Mouse (Mus musculus) midbrain, embryonic 16.5 days (tissue): ENCODE results near the gene Hus1b. TPM values are rescaled to one million over a fixed set of nuclear protein-coding genes. Genes with fewer than 3 reads are reported as not detected.

Experiments
- ATAC-seq: fragments of 200-750 bp; cut with Nextera tagmentation; 2 replicates; pipeline ENCODE4 v1.8.0; 2017; ENCODE audit warnings: moderate TSS enrichment
- H3K27ac ChIP-seq: fragments of 300-500 bp; sonication (generic); 2 replicates; pipeline ENCODE4 v1.5.1; 2014; ENCODE audit warnings: mild to moderate bottlenecking, low read length, mixed read lengths
- H3K27me3 ChIP-seq: fragments of 300-500 bp; sonication (generic); 2 replicates; pipeline ENCODE4 v1.6.1; 2014; ENCODE audit warnings: low read depth, low read length, mixed read lengths; ENCODE audit not compliant: control insufficient read depth, insufficient read depth
- H3K36me3 ChIP-seq: fragments of 300-500 bp; sonication (generic); 2 replicates; pipeline ENCODE4 v1.6.1; 2014; ENCODE audit warnings: mild to moderate bottlenecking, low read length, moderate library complexity, mixed read lengths; ENCODE audit not compliant: control insufficient read depth, insufficient read depth
- H3K4me1 ChIP-seq: fragments of 300-500 bp; sonication (generic); 2 replicates; pipeline ENCODE4 v1.6.1; 2014; ENCODE audit warnings: mild to moderate bottlenecking, low read length, mixed read lengths; ENCODE audit not compliant: control insufficient read depth, insufficient read depth
- H3K4me2 ChIP-seq: fragments of 300-500 bp; sonication (generic); 2 replicates; pipeline ENCODE4 v1.6.1; 2014; ENCODE audit warnings: mild to moderate bottlenecking, low read length, mixed read lengths
- H3K4me3 ChIP-seq: fragments of 300-500 bp; sonication (generic); 2 replicates; pipeline ENCODE4 v1.5.1; 2014; ENCODE audit warnings: low read depth, mild to moderate bottlenecking, low read length, moderate library complexity, mixed read lengths
- H3K9ac ChIP-seq: fragments of 300-500 bp; sonication (generic); 2 replicates; pipeline ENCODE4 v1.6.1; 2014; ENCODE audit warnings: low read depth, low read length, mixed read lengths
- H3K9me3 ChIP-seq: fragments of 300-500 bp; sonication (generic); replicated peaks from 2 replicates; pipeline ENCODE4 v1.6.1; 2014; ENCODE audit warnings: mild to moderate bottlenecking, low read length, mixed read lengths; ENCODE audit not compliant: control insufficient read depth, poor library complexity, severe bottlenecking
- WGBS: fragments of 180-500 bp; shearing (Covaris S2); extraction: QIAGEN DNeasy Blood & Tissue Kit; methylation state at CpG from one replicate; pipeline ENCODE4 v1.1.7; 2014; 5-methylcytosine and 5-hydroxymethylcytosine counted together
- polyA plus RNA-seq: library from polyadenylated mRNA; unstranded; fragments of >200 nt; fragmentation: Nextera tagmentation; extraction: Ambion mirVana; gene quantifications from 2 replicates; pipeline ENCODE4 v1.2.1, GENCODE M21; 2015

The Hus1b gene
- polyA plus RNA-seq, 1 experiment from 2014 or later, result not detected

GRCm38 (mm10) chr13:30985275-30985597 lies 37.7 kb upstream of the Hus1b start:
- peak overlapping the region; percentile 36 for H3K4me3 ChIP-seq
- 15% methylated on average over 13 of the region's 13 CpGs for WGBS
- H3K4me2 ChIP-seq, result peak overlapping the region; percentile 64
- H3K9ac ChIP-seq, result peak overlapping the region; percentile 59; the same call in 1 of the 2 replicates
- no peaks in the 10 kb centered on the region for H3K9me3 ChIP-seq
- peaks cover 9% of the 10 kb centered on the region for H3K4me1 ChIP-seq
- H3K36me3 ChIP-seq, result no peaks in the 10 kb centered on the region
- no peak; the same call in 1 of the 2 replicates for ATAC-seq
- H3K27ac ChIP-seq, result peak overlapping the region; percentile 52; the same call in 1 of the 2 replicates
- H3K27me3 ChIP-seq, result no peaks in the 10 kb centered on the region; the same call in 1 of the 2 replicates

- Histone ChIP-seq H3K9me3 (no peaks in the 10 kb centered on the region), H3K27ac (no peak overlapping the region), H3K36me3 (no peaks in the 10 kb centered on the region), H3K27me3 (no peaks in the 10 kb centered on the region), H3K4me2 (no peak overlapping the region), H3K4me3 (no peak overlapping the region), H3K4me1 (peaks cover 9% of the 10 kb centered on the region), H3K9ac (no peak overlapping the region)
- WGBS, result 74% methylated on average over 1 of the region's 1 CpGs
- ATAC-seq, result no peak
These were observed 34.1 kb upstream of the Hus1b start for GRCm38 (mm10) chr13:30981666-30982065.

- Histone ChIP-seq H3K27ac (no peak overlapping the region), H3K9me3 (no peaks in the 10 kb centered on the region), H3K27me3 (no peaks in the 10 kb centered on the region; the same call in 1 of the 2 replicates), H3K9ac (no peak overlapping the region), H3K36me3 (no peaks in the 10 kb centered on the region), H3K4me2 (no peak overlapping the region), H3K4me1 (peaks cover 3% of the 10 kb centered on the region; the same call in 1 of the 2 replicates), H3K4me3 (no peak overlapping the region)
- ATAC-seq, result no peak
- 60% methylated on average over 4 of the region's 4 CpGs for WGBS
These were observed 30.7 kb upstream of the Hus1b start for GRCm38 (mm10) chr13:30978224-30978623.

GRCm38 (mm10) chr13:30976536-30977084 lies 29.1 kb upstream of the Hus1b start:
- Histone ChIP-seq H3K9ac (no peak overlapping the region), H3K4me2 (no peak overlapping the region), H3K9me3 (no peaks in the 10 kb centered on the region), H3K36me3 (no peaks in the 10 kb centered on the region), H3K4me3 (no peak overlapping the region), H3K27me3 (no peaks in the 10 kb centered on the region; the same call in 1 of the 2 replicates), H3K27ac (no peak overlapping the region), H3K4me1 (peaks cover 12% of the 10 kb centered on the region)
- WGBS, result 62% methylated on average over 8 of the region's 8 CpGs
- no peak for ATAC-seq

DNA sequence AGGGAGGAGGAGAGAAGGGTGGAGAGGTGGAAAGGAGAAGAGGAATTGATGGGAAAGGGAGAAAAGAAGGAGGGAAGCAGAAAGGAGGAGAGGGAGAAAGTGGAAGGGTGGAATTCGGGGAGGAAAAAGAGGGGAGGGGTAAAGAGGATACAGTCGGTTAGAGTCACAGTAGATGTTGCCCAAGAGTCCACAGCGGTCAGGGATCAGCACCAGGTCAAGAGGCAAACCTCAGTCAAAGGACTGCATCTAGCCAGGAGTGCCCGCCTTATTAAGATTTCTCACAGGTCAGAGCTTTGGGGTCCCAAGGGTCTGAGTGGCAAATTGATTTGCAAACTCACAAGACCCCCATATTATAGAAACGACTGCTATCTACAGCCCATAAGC lies 26.7 kb upstream of the Hus1b start:
- H3K27me3 ChIP-seq, result no peaks in the 10 kb centered on the region; the same call in 1 of the 2 replicates
- H3K27ac ChIP-seq, result peak overlapping the region; percentile 87
- H3K4me2 ChIP-seq, result peak overlapping the region; percentile 64
- peak; percentile 74 for ATAC-seq
- H3K9me3 ChIP-seq, result no peaks in the 10 kb centered on the region
- 21% methylated on average over 5 of the region's 5 CpGs for WGBS
- peak overlapping the region; percentile 60 for H3K9ac ChIP-seq
- peaks cover 12% of the 10 kb centered on the region for H3K4me1 ChIP-seq
- H3K36me3 ChIP-seq, result no peaks in the 10 kb centered on the region
- peak overlapping the region; percentile 93 for H3K4me3 ChIP-seq

DNA sequence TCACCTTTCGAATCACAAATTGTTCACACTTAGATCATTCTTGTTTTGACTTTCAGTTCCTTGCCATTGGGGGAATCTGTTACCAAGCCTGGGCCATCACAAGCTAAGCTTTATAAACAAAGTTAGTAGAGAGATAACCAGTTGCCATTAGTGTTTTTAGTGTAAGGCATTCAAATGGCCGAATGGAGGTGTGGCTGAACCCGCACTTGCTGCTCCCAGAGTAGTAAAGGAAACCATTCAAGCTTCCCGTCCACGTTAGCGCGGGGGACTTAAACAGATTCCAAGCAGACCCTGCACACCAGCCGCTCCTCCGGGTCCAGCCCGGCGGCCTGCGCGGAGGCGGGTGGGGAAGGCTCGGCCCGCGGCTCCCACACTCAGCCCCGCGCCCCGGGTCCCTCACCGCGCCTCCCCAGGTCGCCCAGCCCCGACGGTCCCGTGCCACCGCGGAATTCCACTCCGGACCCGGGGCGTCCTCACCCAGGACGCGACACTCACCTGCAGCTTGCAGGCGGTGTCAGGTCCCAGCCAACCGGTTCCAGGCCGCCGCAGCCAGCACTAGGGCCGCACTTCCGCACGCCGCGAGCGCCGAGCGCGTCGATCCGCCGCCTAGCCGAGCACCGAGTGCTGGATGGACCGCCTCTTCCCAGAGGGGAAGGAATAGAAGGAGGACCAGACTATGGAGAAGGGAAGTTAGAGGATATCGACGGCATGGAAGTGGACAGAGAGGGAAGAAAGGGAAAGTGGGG lies 26.1 kb upstream of the Hus1b start, which contains the start of the genes Exoc2 and Gm5447:
Gene Exoc2, minus strand, starts transcription at position 593 of the 746 bp plus-strand sequence.
Gene Gm5447, plus strand, starts transcription at position 704 of the 746 bp plus-strand sequence.
- Histone ChIP-seq H3K36me3 (no peaks in the 10 kb centered on the region), H3K4me3 (peak within 1 kb of the TSS; percentile 93), H3K4me2 (peak within 1 kb of the TSS; percentile 64), H3K4me1 (peaks cover 12% of the 10 kb centered on the region), H3K27ac (peak within 1 kb of the TSS; percentile 87), H3K27me3 (no peaks in the 10 kb centered on the region; the same call in 1 of the 2 replicates), H3K9me3 (no peaks in the 10 kb centered on the region), H3K9ac (peak within 1 kb of the TSS; percentile 94)
- WGBS, result under 1% methylated on average over 53 of the region's 54 CpGs
- peak; percentile 99 for ATAC-seq

GRCm38 (mm10) chr13:30972102-30972501 lies 24.5 kb upstream of the Hus1b start:
- peaks cover 14% of the 10 kb centered on the region for H3K4me1 ChIP-seq
- no peak for ATAC-seq
- H3K9ac ChIP-seq, result no peak overlapping the region
- H3K9me3 ChIP-seq, result no peaks in the 10 kb centered on the region
- H3K4me2 ChIP-seq, result no peak overlapping the region
- H3K4me3 ChIP-seq, result no peak overlapping the region
- H3K27me3 ChIP-seq, result no peaks in the 10 kb centered on the region; the same call in 1 of the 2 replicates
- no peaks in the 10 kb centered on the region for H3K36me3 ChIP-seq
- WGBS, result 95% methylated on average over 2 of the region's 2 CpGs
- H3K27ac ChIP-seq, result no peak overlapping the region

- Histone ChIP-seq H3K36me3 (no peaks in the 10 kb centered on the region), H3K27me3 (no peaks in the 10 kb centered on the region; the same call in 1 of the 2 replicates), H3K4me3 (no peak overlapping the region), H3K9ac (no peak overlapping the region), H3K27ac (no peak overlapping the region), H3K9me3 (no peaks in the 10 kb centered on the region), H3K4me2 (no peak overlapping the region), H3K4me1 (peaks cover 21% of the 10 kb centered on the region)
- no peak for ATAC-seq
- WGBS, result 89% methylated on average over 3 of the region's 3 CpGs
These were observed 23.5 kb upstream of the Hus1b start for GRCm38 (mm10) chr13:30971047-30971446.

- no peak overlapping the region for H3K27ac ChIP-seq
- no peak for ATAC-seq
- no peak overlapping the region for H3K9ac ChIP-seq
- H3K36me3 ChIP-seq, result no peaks in the 10 kb centered on the region
- no peak overlapping the region for H3K4me3 ChIP-seq
- no peaks in the 10 kb centered on the region for H3K9me3 ChIP-seq
- H3K4me2 ChIP-seq, result no peak overlapping the region
- peaks cover 17% of the 10 kb centered on the region for H3K4me1 ChIP-seq
- WGBS, result 64% methylated on average over 4 of the region's 4 CpGs
- no peaks in the 10 kb centered on the region for H3K27me3 ChIP-seq
These were observed 20.8 kb upstream of the Hus1b start for GRCm38 (mm10) chr13:30968311-30968710.
